Mouse (Mus musculus): ENCODE data around the gene Pnpo. TPM values are rescaled to one million over a fixed set of nuclear protein-coding genes. Genes with fewer than 3 reads are reported as not detected.
A peak's percentile ranks its signal among the peaks of the same experiment; 100 is the strongest.

Gene Pnpo
- total RNA-seq (2017), result 24.8 and 31.9 TPM in 2 replicates

GRCm38 (mm10) chr11:96943746-96944304 is at the start of gene Pnpo:
Pnpo (minus strand) TSS chr11:96943986.
- peak; percentile 83 for ATAC-seq (replicated peaks; ENCODE audit: low read depth, poor library complexity, severe bottlenecking)

GRCm38 (mm10) chr11:96992722-96993311 is 49.0 kb upstream of the Pnpo start:
- peak; percentile 81 for ATAC-seq (replicated peaks; ENCODE audit: low read depth, poor library complexity, severe bottlenecking)

GRCm38 (mm10) chr11:96991501-96991900 is 47.7 kb upstream of the Pnpo start:
- ATAC-seq (replicated peaks; ENCODE audit: low read depth, poor library complexity, severe bottlenecking), result no peak

GRCm38 (mm10) chr11:96987873-96988655 is 44.3 kb upstream of the Pnpo start:
- peak; percentile 34; the same call in 1 of the 2 replicates for ATAC-seq (replicated peaks; ENCODE audit: low read depth, poor library complexity, severe bottlenecking)

GRCm38 (mm10) chr11:96986463-96986862 is 42.7 kb upstream of the Pnpo start:
- ATAC-seq (replicated peaks; ENCODE audit: low read depth, poor library complexity, severe bottlenecking), result no peak

GRCm38 (mm10) chr11:96984903-96985302 is 41.1 kb upstream of the Pnpo start:
- ATAC-seq (replicated peaks; ENCODE audit: low read depth, poor library complexity, severe bottlenecking), result no peak

GRCm38 (mm10) chr11:96982859-96983258 is 39.1 kb upstream of the Pnpo start, which contains the start of gene Sp2:
Sp2 (minus strand) TSS chr11:96982959.
- no peak for ATAC-seq (replicated peaks; ENCODE audit: low read depth, poor library complexity, severe bottlenecking)

GRCm38 (mm10) chr11:96982355-96982754 is 38.6 kb upstream of the Pnpo start:
- peak; percentile 33 for ATAC-seq (replicated peaks; ENCODE audit: low read depth, poor library complexity, severe bottlenecking)

GRCm38 (mm10) chr11:96981461-96981860 is 37.7 kb upstream of the Pnpo start:
- ATAC-seq (replicated peaks; ENCODE audit: low read depth, poor library complexity, severe bottlenecking), result no peak

GRCm38 (mm10) chr11:96980021-96980420 is 36.2 kb upstream of the Pnpo start:
- no peak for ATAC-seq (replicated peaks; ENCODE audit: low read depth, poor library complexity, severe bottlenecking)

GRCm38 (mm10) chr11:96979329-96979728 is 35.5 kb upstream of the Pnpo start:
- ATAC-seq (replicated peaks; ENCODE audit: low read depth, poor library complexity, severe bottlenecking), result no peak

- no peak for ATAC-seq (replicated peaks; ENCODE audit: low read depth, poor library complexity, severe bottlenecking)
These were observed 34.8 kb upstream of the Pnpo start for GRCm38 (mm10) chr11:96978401-96979246.

GRCm38 (mm10) chr11:96977606-96978400 is 34.0 kb upstream of the Pnpo start:
- ATAC-seq (replicated peaks; ENCODE audit: low read depth, poor library complexity, severe bottlenecking), result peak; percentile 88

GRCm38 (mm10) chr11:96976911-96977591 is 33.3 kb upstream of the Pnpo start:
- peak; percentile 5; the same call in 1 of the 2 replicates for ATAC-seq (replicated peaks; ENCODE audit: low read depth, poor library complexity, severe bottlenecking)

GRCm38 (mm10) chr11:96976379-96976687 is 32.5 kb upstream of the Pnpo start:
- no peak for ATAC-seq (replicated peaks; ENCODE audit: low read depth, poor library complexity, severe bottlenecking)

GRCm38 (mm10) chr11:96975511-96976378 is 32.0 kb upstream of the Pnpo start:
- ATAC-seq (replicated peaks; ENCODE audit: low read depth, poor library complexity, severe bottlenecking), result no peak

GRCm38 (mm10) chr11:96974813-96975212 is 31.0 kb upstream of the Pnpo start:
- ATAC-seq (replicated peaks; ENCODE audit: low read depth, poor library complexity, severe bottlenecking), result no peak

- no peak for ATAC-seq (replicated peaks; ENCODE audit: low read depth, poor library complexity, severe bottlenecking)
These were observed 29.7 kb upstream of the Pnpo start for GRCm38 (mm10) chr11:96973426-96973964.

Measured in common myeloid progenitor, adult 5-6 weeks (primary cell).